Mouse (Mus musculus) stomach, postnatal 0 days (tissue): ENCODE data around the gene Mrpl33. TPM values are rescaled to one million over a fixed set of nuclear protein-coding genes. Genes with fewer than 3 reads are reported as not detected.
A peak's percentile ranks its signal among the peaks of the same experiment; 100 is the strongest.

Experiments used
- ATAC-seq: fragments of 200-750 bp; cut with Nextera tagmentation; 2 replicates; pipeline ENCODE4 v1.8.0; 2017; ENCODE audit not compliant: low FRiP score, low TSS enrichment
- DNase-seq: peaks from one replicate; pipeline ENCODE4 v3.0.0-alpha.2; 2016; ENCODE audit warnings: low spot score
- H3K27ac ChIP-seq: fragments of 300-500 bp; sonication (generic); replicated peaks from 2 replicates; pipeline ENCODE4 v1.5.1; 2014; ENCODE audit warnings: mild to moderate bottlenecking, control low read depth
- H3K27me3 ChIP-seq: fragments of 300-500 bp; sonication (generic); 2 replicates; pipeline ENCODE4 v1.6.1; 2014; ENCODE audit warnings: low read length; ENCODE audit not compliant: control insufficient read depth, insufficient read depth
- H3K36me3 ChIP-seq: fragments of 300-500 bp; sonication (generic); 2 replicates; pipeline ENCODE4 v1.6.1; 2014; ENCODE audit warnings: low read length, mixed read lengths; ENCODE audit not compliant: control insufficient read depth, insufficient read depth
- H3K4me1 ChIP-seq: fragments of 300-500 bp; sonication (generic); replicated peaks from 2 replicates; pipeline ENCODE4 v1.6.1; 2014; ENCODE audit warnings: antibody characterized with exemption; ENCODE audit not compliant: control insufficient read depth, insufficient read depth
- H3K4me2 ChIP-seq: fragments of 300-500 bp; sonication (generic); replicated peaks from 2 replicates; pipeline ENCODE4 v1.6.1; 2014; ENCODE audit warnings: low read depth, mild to moderate bottlenecking, control low read depth, moderate library complexity
- H3K4me3 ChIP-seq: fragments of 300-500 bp; sonication (generic); 2 replicates; pipeline ENCODE4 v1.5.1; 2014; ENCODE audit warnings: low read depth, low read length, control low read depth
- H3K9ac ChIP-seq: fragments of 300-500 bp; sonication (generic); 2 replicates; pipeline ENCODE4 v1.6.1; 2014; ENCODE audit warnings: mild to moderate bottlenecking, low read length, control low read depth, mixed read lengths
- H3K9me3 ChIP-seq: fragments of 300-500 bp; sonication (generic); 2 replicates; pipeline ENCODE4 v1.6.1; 2016; ENCODE audit warnings: low read length; ENCODE audit not compliant: control insufficient read depth
- CTCF ChIP-seq: IDR thresholded peaks from 2 replicates; pipeline ENCODE4 v1.5.1; 2016; ENCODE audit warnings: antibody characterized with exemption, low read depth, mild to moderate bottlenecking, moderate library complexity
- EP300 ChIP-seq: optimal IDR thresholded peaks from 2 replicates; pipeline ENCODE3; 2016; ENCODE audit warnings: antibody characterized with exemption
- WGBS: fragments of 180-500 bp; shearing (Covaris S2); extraction: QIAGEN DNeasy Blood & Tissue Kit; methylation state at CpG from one replicate; pipeline ENCODE4 v1.1.7; 2014; 5-methylcytosine and 5-hydroxymethylcytosine counted together
- polyA plus RNA-seq: library from polyadenylated mRNA; unstranded; fragments of >200 nt; fragmentation: Nextera tagmentation; extraction: Ambion mirVana; gene quantifications from 2 replicates; pipeline ENCODE4 v1.2.1, GENCODE M21; 2015

The Mrpl33 gene
- polyA plus RNA-seq, 1 experiment from 2014 or later, result 382 TPM

GRCm38 (mm10) chr5:31682305-31682704 lies 85.6 kb downstream of the Mrpl33 start:
- Histone ChIP-seq H3K9me3 (no peaks in the 10 kb centered on the region), H3K4me2 (no peak overlapping the region), H3K27ac (no peak overlapping the region), H3K36me3 (no peaks in the 10 kb centered on the region), H3K4me1 (no peaks in the 10 kb centered on the region), H3K27me3 (no peaks in the 10 kb centered on the region), H3K9ac (no peak overlapping the region), H3K4me3 (no peak overlapping the region)
- DNase-seq, result no peak
- 71% methylated on average over 1 of the region's 1 CpGs for WGBS
- no peak for TF ChIP-seq EP300
- TF ChIP-seq CTCF, result no peak
- ATAC-seq, result no peak

- ATAC-seq, result no peak
- Histone ChIP-seq H3K4me2 (no peak overlapping the region), H3K27ac (no peak overlapping the region), H3K36me3 (no peaks in the 10 kb centered on the region), H3K4me1 (no peaks in the 10 kb centered on the region), H3K27me3 (no peaks in the 10 kb centered on the region), H3K4me3 (no peak overlapping the region), H3K9ac (no peak overlapping the region), H3K9me3 (no peaks in the 10 kb centered on the region)
- 62% methylated on average over 2 of the region's 2 CpGs for WGBS
- no peak for DNase-seq
- TF ChIP-seq CTCF (no peak), EP300 (no peak)
Measured at GRCm38 (mm10) chr5:31686040-31686439, 89.3 kb downstream of the Mrpl33 start.

- H3K27ac ChIP-seq, result no peak overlapping the region
- no peaks in the 10 kb centered on the region for H3K4me1 ChIP-seq
- DNase-seq (no peak), ATAC-seq (no peak)
- no peak overlapping the region for H3K4me3 ChIP-seq
- H3K9ac ChIP-seq, result no peak overlapping the region
- 91% methylated on average over 3 of the region's 3 CpGs for WGBS
- no peak overlapping the region for H3K4me2 ChIP-seq
- H3K36me3 ChIP-seq, result no peaks in the 10 kb centered on the region
- H3K9me3 ChIP-seq, result no peaks in the 10 kb centered on the region
- H3K27me3 ChIP-seq, result no peaks in the 10 kb centered on the region
- TF ChIP-seq EP300 (no peak), CTCF (no peak)
Measured at GRCm38 (mm10) chr5:31687972-31688371, 91.2 kb downstream of the Mrpl33 start.

- no peaks in the 10 kb centered on the region for H3K9me3 ChIP-seq
- no peak for TF ChIP-seq CTCF
- no peak for TF ChIP-seq EP300
- 0 out of 2 replicates have a peak, but pooled peaks cover 3% of the 10 kb centered on the region for H3K4me1 ChIP-seq
- H3K27me3 ChIP-seq, result no peaks in the 10 kb centered on the region
- no peak overlapping the region for H3K4me2 ChIP-seq
- no peak for ATAC-seq
- H3K4me3 ChIP-seq, result no peak overlapping the region
- H3K36me3 ChIP-seq, result no peaks in the 10 kb centered on the region
- H3K27ac ChIP-seq, result no peak overlapping the region
- no peak for DNase-seq
- no peak overlapping the region for H3K9ac ChIP-seq
Measured at GRCm38 (mm10) chr5:31693191-31693590, 96.5 kb downstream of the Mrpl33 start.

GRCm38 (mm10) chr5:31696971-31697643 lies 100.4 kb downstream of the Mrpl33 start, which contains the start of gene Rbks:
TSS of gene Rbks (minus strand) at chr5:31697627.
- no peak for TF ChIP-seq CTCF
- no peak for TF ChIP-seq EP300
- Histone ChIP-seq H3K27me3 (no peaks in the 10 kb centered on the region), H3K9me3 (no peaks in the 10 kb centered on the region), H3K4me1 (0 out of 2 replicates have a peak, but pooled peaks cover 3% of the 10 kb centered on the region), H3K27ac (peak within 1 kb of the TSS; percentile 97), H3K9ac (peak within 1 kb of the TSS; percentile 85), H3K4me3 (peak within 1 kb of the TSS; percentile 73), H3K4me2 (peak within 1 kb of the TSS; percentile 86), H3K36me3 (no peaks in the 10 kb centered on the region)
- WGBS, result 10% methylated on average over 17 of the region's 18 CpGs
- DNase-seq, result no peak
- ATAC-seq, result no peak

- TF ChIP-seq EP300 (peak; percentile 82), CTCF (peak; percentile 25; the same call in 1 of the 2 replicates)
- H3K27ac ChIP-seq, result peak within 1 kb of the TSS; percentile 97
- WGBS, result under 1% methylated on average over 68 of the region's 71 CpGs
Measured at GRCm38 (mm10) chr5:31697644-31698296, 101.0 kb downstream of the Mrpl33 start, which contains the start of gene Babam2. TSS of gene Babam2 (plus strand) at chr5:31697684.

More at GRCm38 (mm10) chr5:31697644-31698296, 101.0 kb downstream of the Mrpl33 start, which contains the start of gene Babam2:
- H3K27me3 ChIP-seq, result no peaks in the 10 kb centered on the region
- H3K4me2 ChIP-seq, result peak within 1 kb of the TSS; percentile 86
- H3K4me1 ChIP-seq, result 0 out of 2 replicates have a peak, but pooled peaks cover 3% of the 10 kb centered on the region
- H3K4me3 ChIP-seq, result peak within 1 kb of the TSS; percentile 73
- H3K9me3 ChIP-seq, result no peaks in the 10 kb centered on the region
- peak within 1 kb of the TSS; percentile 85 for H3K9ac ChIP-seq
- ATAC-seq (peak; percentile 95), DNase-seq (peak; percentile 94)
- no peaks in the 10 kb centered on the region for H3K36me3 ChIP-seq
